12 mouse cellular contexts compared by ENCODE assay signal in genomic region chr13:52306783-52307440, GRCm38 (mm10).
A peak's percentile ranks its signal among the peaks of the same experiment; 100 is the strongest.
DNase-seq lines count a peak whose midpoint lies in the region; ATAC-seq and TF ChIP-seq lines count a peak whose summit lies in the region.
"Had no signal": no experiment of that assay in that cellular context is flagged by ENCODE, and none has a peak within 500 bp of the region (broad histone marks: within the 10 kb centered on the region; RNA-seq: fewer than 3 reads in every experiment).

No protein-coding gene starts in this region.

- peaks cover 6% of the 10 kb centered on the region for H3K4me1 ChIP-seq in embryonic fibroblast, embryonic 13.5 days (ENCODE audit: control insufficient read depth, insufficient read depth, low read length)
- H3K4me1 ChIP-seq in kidney, embryonic 15.5 days, result no peaks in the 10 kb centered on the region
- H3K4me1 ChIP-seq: forebrain, embryonic 10.5 days; hindbrain, embryonic 15.5 days had no signal

- ATAC-seq in hematopoietic stem cell, adult 5-6 weeks (replicated peaks in 1 of 2; ENCODE audit: insufficient read depth in 1 of 2, low FRiP score in 2 of 2, low TSS enrichment in 1 of 2, low read depth in 1 of 2, poor library complexity in 2 of 2, severe bottlenecking in 2 of 2), result peak; percentile 87 to 91
- ATAC-seq in kidney, embryonic 15.5 days (replicated peaks; ENCODE audit: low FRiP score), result no peak

- 50% methylated on average over 9 of the region's 9 CpGs for WGBS in kidney, embryonic 15.5 days

- H3K4me3 ChIP-seq in embryonic fibroblast, embryonic 13.5 days (ENCODE audit: insufficient read depth, low read length), result no peak overlapping the region
- no peak overlapping the region for H3K4me3 ChIP-seq in kidney, embryonic 15.5 days (replicated peaks)
- H3K4me3 ChIP-seq: forebrain, embryonic 10.5 days; hindbrain, embryonic 15.5 days had no signal

- H3K4me2 ChIP-seq in kidney, embryonic 15.5 days, result no peak overlapping the region
- H3K4me2 ChIP-seq: hindbrain, embryonic 15.5 days; liver, embryonic 11.5 days had no signal

- no peak for TF ChIP-seq POLR2A in embryonic fibroblast, embryonic 13.5 days (IDR thresholded peaks at IDR 0.05; ENCODE audit: low read depth, low read length)

- no peaks in the 10 kb centered on the region for H3K9me3 ChIP-seq in kidney, embryonic 15.5 days (replicated peaks)
- H3K9me3 ChIP-seq: forebrain, embryonic 10.5 days; hindbrain, embryonic 15.5 days had no signal

- no peak overlapping the region for H3K9ac ChIP-seq in kidney, embryonic 15.5 days
- H3K9ac ChIP-seq: hindbrain, embryonic 15.5 days had no signal

- H3K27ac ChIP-seq in embryonic fibroblast, embryonic 13.5 days (ENCODE audit: insufficient read depth, low read length), result peak overlapping the region; percentile 94
- H3K27ac ChIP-seq in kidney, embryonic 15.5 days, result no peak overlapping the region
- H3K27ac ChIP-seq: forebrain, embryonic 10.5 days; hindbrain, embryonic 15.5 days had no signal

- peak; percentile 39 to 58 for DNase-seq in left cerebral cortex, adult 18-20 months (ENCODE audit: low spot score in 2 of 2)
- no peak for DNase-seq in left cerebral cortex, adult 11 months (ENCODE audit: low spot score)
- peak; percentile 57 for DNase-seq in Muller cell, postnatal 12 days (ENCODE audit: inconsistent ontology term)
- no peak for DNase-seq in cerebellum, adult 9-10 months
- no peak for DNase-seq in spleen, adult 18-20 months
- DNase-seq: midbrain, embryonic 14.5 days had no signal

- H3K27me3 ChIP-seq in kidney, embryonic 15.5 days, result no peaks in the 10 kb centered on the region
- H3K27me3 ChIP-seq: hindbrain, embryonic 15.5 days had no signal

- H3K36me3 ChIP-seq in kidney, embryonic 15.5 days, result no peaks in the 10 kb centered on the region
- H3K36me3 ChIP-seq: forebrain, embryonic 10.5 days; hindbrain, embryonic 15.5 days had no signal

- TF ChIP-seq CTCF in embryonic fibroblast, embryonic 13.5 days (IDR thresholded peaks at IDR 0.05; ENCODE audit: borderline replicate concordance, insufficient read depth, low read length), result no peak

Comparison
In these comparisons a context has a peak if more than half of its experiments do, and no peak if none do; other contexts are left out.
1. DNase-seq: peak in left cerebral cortex, adult 18-20 months (2 of 2) and Muller cell, postnatal 12 days (single experiment); none in left cerebral cortex, adult 11 months (single experiment), cerebellum, adult 9-10 months (single experiment) and spleen, adult 18-20 months (0 of 2).